Mouse (Mus musculus) ES-E14 (cell line): Measurements from ENCODE around the gene Fkbp7. TPM values are rescaled to one million over a fixed set of nuclear protein-coding genes. Genes with fewer than 3 reads are reported as not detected.

Experiments used
- DNase-seq: peaks from one replicate; pipeline ENCODE4 v3.0.0-alpha.2; 2013; ENCODE audit warnings: low read depth, low spot score
- H3K27ac ChIP-seq: 2 replicates; pipeline ENCODE4 v1.5.1; 2012; ENCODE audit warnings: low read depth, mild to moderate bottlenecking, low read length, moderate library complexity, mixed read lengths; ENCODE audit not compliant: poor library complexity, insufficient read depth, severe bottlenecking
- H3K36me3 ChIP-seq: 2 replicates; pipeline ENCODE4 v1.6.1; 2012; ENCODE audit warnings: mild to moderate bottlenecking, low read length, moderate library complexity, mixed read lengths; ENCODE audit not compliant: control insufficient read depth, poor library complexity, insufficient read depth, severe bottlenecking
- H3K4me1 ChIP-seq, 2 experiments: fragments of 150-350 bp in 1 of 2; sonication (generic) in 1 of 2; 2 replicates each; pipeline ENCODE4 v1.6.1; 2012; ENCODE audit warnings: low read length in 2 of 2, mild to moderate bottlenecking in 1 of 2, mixed read lengths in 1 of 2; ENCODE audit not compliant: control insufficient read depth in 2 of 2, insufficient read depth in 2 of 2, poor library complexity in 1 of 2
- H3K4me3 ChIP-seq, 2 experiments: fragments of 150-350 bp in 1 of 2; sonication (generic) in 1 of 2; 2 replicates each; pipeline ENCODE4 v1.5.1; 2012; ENCODE audit warnings: low read length in 2 of 2, low read depth in 1 of 2, mild to moderate bottlenecking in 1 of 2, mixed read lengths in 1 of 2; ENCODE audit not compliant: insufficient read depth in 1 of 2, poor library complexity in 1 of 2, severe bottlenecking in 1 of 2
- H3K9ac ChIP-seq: 2 replicates; pipeline ENCODE4 v1.6.1; 2012; ENCODE audit warnings: low read depth, mild to moderate bottlenecking, low read length, mixed read lengths; ENCODE audit not compliant: poor library complexity, insufficient read depth, severe bottlenecking
- H3K9me3 ChIP-seq: fragments of 150-350 bp; sonication (generic); 2 replicates; pipeline ENCODE4 v1.6.1; 2012; ENCODE audit warnings: low read depth, mild to moderate bottlenecking, low read length; ENCODE audit not compliant: control insufficient read depth, insufficient read depth
- CHD2 ChIP-seq: IDR thresholded peaks from 2 replicates; pipeline ENCODE4 v1.6.1; 2014; ENCODE audit warnings: mild to moderate bottlenecking, low read depth, low read length, inconsistent platforms
- HCFC1 ChIP-seq: IDR thresholded peaks from 2 replicates; pipeline ENCODE4 v1.6.1; 2012; ENCODE audit warnings: low read length, inconsistent platforms, borderline replicate concordance; ENCODE audit not compliant: insufficient read depth
- MAFK ChIP-seq: IDR thresholded peaks from 2 replicates; pipeline ENCODE4 v1.6.1; 2014; ENCODE audit warnings: mild to moderate bottlenecking, low read depth, low read length, inconsistent platforms; ENCODE audit not compliant: insufficient read depth
- ZC3H11A ChIP-seq: IDR thresholded peaks from 2 replicates; pipeline ENCODE4 v1.6.1; 2012; ENCODE audit warnings: low read depth, mild to moderate bottlenecking, inconsistent platforms, low read length, borderline replicate concordance
- ZNF384 ChIP-seq: IDR thresholded peaks from 2 replicates; pipeline ENCODE4 v1.6.1; 2012; ENCODE audit warnings: low read depth, low read length, inconsistent platforms
- in situ Hi-C, 2 experiments: fragments of 600-800 bp; cut with MboI; formaldehyde crosslinking; loops; one replicate each; pipeline ENCODE4 v1.15.1; 2025; ENCODE audit warnings: low sequenced_read_pairs in 2 of 2, inconsistent platforms in 1 of 2; ENCODE audit not compliant: unreplicated experiment in 2 of 2
- total RNA-seq: library from RNA; depleted of rRNA; stranded (reverse); fragments of 300-350 nt; gene quantifications from 2 replicates; pipeline ENCODE4 v1.2.3, GENCODE M21; 2012

Fkbp7 gene
- total RNA-seq, 1 experiment, result 6.2 TPM

DNA sequence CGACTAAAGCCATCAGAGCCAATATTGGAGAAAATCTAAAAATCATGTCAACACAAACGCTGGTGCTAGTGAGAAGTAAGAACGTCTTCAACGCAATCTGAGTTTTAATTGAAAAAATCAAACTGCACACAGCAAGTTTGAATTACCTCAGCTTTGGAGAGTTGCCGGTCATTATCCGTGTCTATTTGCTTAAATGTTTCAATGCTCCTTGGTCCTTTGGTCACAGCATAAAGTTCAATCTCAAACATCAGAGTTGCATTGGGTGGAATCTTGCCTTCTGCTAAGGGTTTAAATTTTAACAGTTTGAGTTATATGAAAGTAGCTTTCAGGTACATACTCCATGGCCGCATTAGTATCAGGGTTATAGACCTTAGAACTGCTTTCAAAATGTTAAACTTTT lies 7.4 kb downstream of the Fkbp7 start:
- TF ChIP-seq HCFC1 (no peak), ZNF384 (no peak), MAFK (no peak), CHD2 (no peak), ZC3H11A (no peak)
- Histone ChIP-seq H3K9ac (no peak overlapping the region), H3K4me3 (no peak overlapping the region), H3K36me3 (no peaks in the 10 kb centered on the region), H3K9me3 (no peaks in the 10 kb centered on the region), H3K27ac (no peak overlapping the region), H3K4me1 (no peaks in the 10 kb centered on the region)
- in situ Hi-C loops, result no loop called here
- no peak for DNase-seq

DNA sequence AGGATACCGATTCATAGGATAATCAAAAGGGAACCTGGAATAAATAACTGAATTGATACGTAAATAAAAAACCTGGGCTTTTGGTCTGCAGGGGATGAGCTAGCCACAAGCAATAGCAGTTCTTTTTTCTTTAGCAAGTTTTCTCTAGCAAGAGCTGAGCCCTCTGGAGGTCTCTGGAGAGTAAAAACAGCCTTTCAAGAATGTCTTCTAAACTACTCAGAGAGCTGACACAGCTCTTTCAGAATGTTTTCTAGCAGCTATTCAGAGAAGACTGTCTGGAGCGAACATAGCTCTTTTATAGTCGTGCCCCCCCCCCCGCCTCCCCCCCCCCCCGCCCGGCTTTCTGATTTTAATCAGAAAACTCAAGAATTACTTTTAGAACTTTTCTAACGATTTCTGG lies 13.5 kb downstream of the Fkbp7 start:
- TF ChIP-seq ZNF384, result no peak
- TF ChIP-seq MAFK, result no peak
- TF ChIP-seq HCFC1, result no peak
- TF ChIP-seq ZC3H11A, result no peak
- TF ChIP-seq CHD2, result no peak
- Histone ChIP-seq H3K4me1 (no peaks in the 10 kb centered on the region), H3K4me3 (no peak overlapping the region), H3K27ac (no peak overlapping the region), H3K9ac (no peak overlapping the region), H3K9me3 (no peaks in the 10 kb centered on the region), H3K36me3 (no peaks in the 10 kb centered on the region)
- DNase-seq, result no peak
- in situ Hi-C loops, result no loop called here

DNA sequence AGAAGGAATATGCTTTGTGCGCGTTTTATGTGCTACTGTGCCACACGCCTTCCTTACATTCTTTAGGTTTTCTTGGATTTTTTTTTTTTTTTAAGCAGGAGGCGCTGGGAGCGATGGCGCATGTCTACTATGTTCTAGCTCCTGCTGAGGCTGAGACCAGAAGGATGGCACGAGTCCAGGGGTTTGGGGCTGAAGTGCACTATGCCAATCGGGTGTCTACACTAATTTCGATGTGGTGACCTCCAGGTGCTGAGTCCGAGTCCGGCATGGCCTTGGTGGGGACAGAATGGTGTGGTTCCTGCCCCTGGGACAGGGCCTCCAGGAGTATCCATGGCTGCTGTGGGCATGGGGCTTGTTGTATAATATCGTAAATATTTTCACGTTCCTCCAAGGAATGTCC lies 14.4 kb downstream of the Fkbp7 start:
- no peaks in the 10 kb centered on the region for H3K9me3 ChIP-seq
- TF ChIP-seq MAFK, result no peak
- no peak for TF ChIP-seq HCFC1
- TF ChIP-seq ZC3H11A, result no peak
- TF ChIP-seq CHD2, result no peak
- TF ChIP-seq ZNF384, result no peak
- in situ Hi-C loops, result no loop called here

DNA sequence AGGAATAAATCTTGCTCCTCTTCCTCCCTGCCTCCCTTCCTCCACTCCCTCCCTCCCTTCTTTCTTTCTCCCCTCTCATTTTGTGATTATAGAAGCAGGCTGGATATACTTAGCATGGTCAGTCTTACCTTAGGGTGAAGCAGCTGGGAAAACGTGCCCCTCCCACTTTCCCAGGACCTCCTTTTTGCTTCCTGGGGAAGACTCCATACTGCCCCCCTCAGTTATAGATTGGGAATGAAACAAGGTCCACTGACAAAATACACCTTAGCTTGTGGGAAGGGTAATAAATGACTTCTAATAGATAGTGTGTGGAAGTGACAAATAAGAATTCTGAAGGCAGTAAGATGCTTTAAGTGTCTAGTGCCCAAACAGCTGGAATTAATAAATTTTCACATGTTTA lies 16.9 kb downstream of the Fkbp7 start:
- in situ Hi-C loops, result no loop called here
- H3K4me3 ChIP-seq, result no peak overlapping the region
- no peak for DNase-seq
- no peaks in the 10 kb centered on the region for H3K4me1 ChIP-seq
- no peak overlapping the region for H3K9ac ChIP-seq
- no peak overlapping the region for H3K27ac ChIP-seq
- TF ChIP-seq MAFK, result no peak
- no peak for TF ChIP-seq HCFC1
- TF ChIP-seq ZNF384, result no peak
- TF ChIP-seq CHD2, result no peak
- no peak for TF ChIP-seq ZC3H11A
- no peaks in the 10 kb centered on the region for H3K36me3 ChIP-seq
- H3K9me3 ChIP-seq, result no peaks in the 10 kb centered on the region

More for the DNA sequence above, 14.4 kb downstream of the Fkbp7 start:
- no peak for DNase-seq
- Histone ChIP-seq H3K36me3 (no peaks in the 10 kb centered on the region), H3K4me3 (no peak overlapping the region), H3K4me1 (no peaks in the 10 kb centered on the region), H3K27ac (no peak overlapping the region), H3K9ac (no peak overlapping the region)

DNA sequence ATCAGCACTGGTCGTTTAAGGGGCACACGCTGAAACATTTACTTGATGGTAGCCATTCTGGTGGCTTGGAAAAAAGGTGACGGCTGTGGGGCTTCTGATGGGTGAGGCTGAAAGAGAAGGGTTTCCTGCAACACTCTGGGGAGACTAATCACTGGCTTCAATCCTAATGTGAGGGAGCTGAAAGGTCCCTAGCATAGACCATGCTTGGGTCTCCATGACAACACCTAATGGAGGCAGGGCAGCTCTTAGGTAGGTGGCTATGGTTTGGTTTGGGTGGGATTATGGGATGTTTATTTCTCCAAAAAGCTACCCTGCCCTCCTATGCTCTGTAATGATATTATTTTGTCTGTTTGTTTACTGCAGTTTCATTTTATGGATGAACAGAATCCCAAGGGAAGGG lies 17.5 kb downstream of the Fkbp7 start:
- in situ Hi-C loops, result no loop called here
- DNase-seq, result no peak
- Histone ChIP-seq H3K9me3 (no peaks in the 10 kb centered on the region), H3K27ac (no peak overlapping the region), H3K4me1 (no peaks in the 10 kb centered on the region), H3K4me3 (no peak overlapping the region), H3K9ac (no peak overlapping the region), H3K36me3 (no peaks in the 10 kb centered on the region)
- TF ChIP-seq ZC3H11A (no peak), MAFK (no peak), ZNF384 (no peak), HCFC1 (no peak), CHD2 (no peak)
